Mouse (Mus musculus) myocyte (in vitro differentiated cells): Measurements from ENCODE around the gene Prcd. TPM values are rescaled to one million over a fixed set of nuclear protein-coding genes. Genes with fewer than 3 reads are reported as not detected.
"Not testable (repeated sequence)": the region's sequence is repeated elsewhere in the genome, so short reads cannot be mapped to it uniquely, and the experiment has no call there.

ENCODE experiments used
- H3K27me3 ChIP-seq: one replicate; pipeline ENCODE4 v1.6.1; 2011; ENCODE audit not compliant: control insufficient read depth, insufficient read depth, insufficient read length
- H3K36me3 ChIP-seq: one replicate; pipeline ENCODE4 v1.6.1; 2011; ENCODE audit not compliant: control insufficient read depth, insufficient read depth
- H3K4me2 ChIP-seq: one replicate; pipeline ENCODE4 v1.6.1; 2011; ENCODE audit warnings: low read depth, control low read depth
- H3K4me3 ChIP-seq: one replicate; pipeline ENCODE4 v1.5.1; 2011; ENCODE audit warnings: mild to moderate bottlenecking, control low read depth, moderate library complexity
- H3K79me2 ChIP-seq: one replicate; pipeline ENCODE4 v1.6.1; 2011; ENCODE audit not compliant: control insufficient read depth, insufficient read depth
- H3ac ChIP-seq: one replicate; pipeline ENCODE4 v1.6.1; 2011; ENCODE audit not compliant: control insufficient read depth, insufficient read length
- CEBPB ChIP-seq: IDR thresholded peaks from 2 replicates; pipeline ENCODE4 v1.6.1; 2011; ENCODE audit warnings: mild to moderate bottlenecking, moderate library complexity; ENCODE audit not compliant: poor library complexity, insufficient read depth, severe bottlenecking
- E2F4 ChIP-seq: IDR thresholded peaks from one replicate; pipeline ENCODE4 v1.6.1; 2011; ENCODE audit warnings: mild to moderate bottlenecking, control low read depth, moderate library complexity; ENCODE audit not compliant: insufficient read depth
- MAX ChIP-seq: IDR thresholded peaks from one replicate; pipeline ENCODE4 v1.6.1; 2011; ENCODE audit warnings: low read depth, mild to moderate bottlenecking, control low read depth
- MYOD1 ChIP-seq, 3 experiments: IDR thresholded peaks; one replicate each; pipeline ENCODE4 v1.6.1; 2011; ENCODE audit warnings: control low read depth in 2 of 3, low read depth in 2 of 3, mild to moderate bottlenecking in 2 of 3, moderate library complexity in 1 of 3; ENCODE audit not compliant: insufficient read length in 2 of 3, control insufficient read depth in 1 of 3
- MYOG ChIP-seq, 3 experiments: IDR thresholded peaks; one replicate each; pipeline ENCODE4 v1.6.1; 2011; ENCODE audit warnings: control low read depth in 2 of 3, low read depth in 2 of 3, mild to moderate bottlenecking in 2 of 3; ENCODE audit not compliant: insufficient read length in 2 of 3, control insufficient read depth in 1 of 3, insufficient read depth in 1 of 3
- POLR2A ChIP-seq: IDR thresholded peaks from one replicate; pipeline ENCODE4 v1.6.1; 2011; ENCODE audit warnings: low read depth, mild to moderate bottlenecking, control low read depth, moderate library complexity; ENCODE audit not compliant: insufficient read length
- POLR2AphosphoS2 ChIP-seq: IDR thresholded peaks from one replicate; pipeline ENCODE4 v1.6.1; 2011; ENCODE audit warnings: low read depth, control low read depth; ENCODE audit not compliant: insufficient read length
- REST ChIP-seq: IDR thresholded peaks from one replicate; pipeline ENCODE4 v1.6.1; 2011; ENCODE audit warnings: mild to moderate bottlenecking, control low read depth, moderate library complexity; ENCODE audit not compliant: insufficient read depth, insufficient read length
- SRF ChIP-seq: IDR thresholded peaks from one replicate; pipeline ENCODE4 v1.6.1; 2011; ENCODE audit warnings: low read depth; ENCODE audit not compliant: control insufficient read depth, insufficient read length
- TCF12 ChIP-seq: IDR thresholded peaks from one replicate; pipeline ENCODE4 v1.6.1; 2011; ENCODE audit warnings: mild to moderate bottlenecking, control low read depth; ENCODE audit not compliant: poor library complexity, insufficient read depth, severe bottlenecking
- TCF3 ChIP-seq: IDR thresholded peaks from one replicate; pipeline ENCODE4 v1.6.1; 2011; ENCODE audit warnings: low read depth, control low read depth; ENCODE audit not compliant: insufficient read length
- USF1 ChIP-seq: IDR thresholded peaks from one replicate; pipeline ENCODE4 v1.6.1; 2011; ENCODE audit warnings: low read depth, mild to moderate bottlenecking, control low read depth, moderate library complexity
- polyA plus RNA-seq: library from polyadenylated mRNA; unstranded; fragments of >200 nt; fragmentation: generic; extraction: Trizol; gene quantifications from one replicate; pipeline ENCODE4 v1.2.1, GENCODE M21; 2012; ENCODE audit warnings: missing spikeins

The Prcd gene
- polyA plus RNA-seq: 0.74 TPM

GRCm38 (mm10) chr11:116653234-116653633 is at the start of gene Prcd:
Prcd (plus strand) TSS chr11:116653534.
- TF ChIP-seq SRF (no peak), TCF12 (no peak), POLR2A (no peak), CEBPB (no peak), TCF3 (no peak)
- Histone ChIP-seq H3K4me2 (peak within 1 kb of the TSS; percentile 73), H3K4me3 (no peak within 1 kb of the TSS), H3K79me2 (no peaks in the 10 kb centered on the region), H3K27me3 (peaks cover 6% of the 10 kb centered on the region), H3ac (peak within 1 kb of the TSS; percentile 2), H3K36me3 (no peaks in the 10 kb centered on the region)

GRCm38 (mm10) chr11:116604097-116604496 is 49.2 kb upstream of the Prcd start:
- no peak overlapping the region for H3K4me2 ChIP-seq
- H3K36me3 ChIP-seq: peaks cover 9% of the 10 kb centered on the region
- H3K79me2 ChIP-seq: no peaks in the 10 kb centered on the region
- H3K27me3 ChIP-seq: no peaks in the 10 kb centered on the region
- H3ac ChIP-seq: no peak overlapping the region
- H3K4me3 ChIP-seq: no peak overlapping the region
- TF ChIP-seq TCF12: no peak
- no peak for TF ChIP-seq POLR2A
- no peak for TF ChIP-seq POLR2AphosphoS2
- TF ChIP-seq SRF: no peak
- TF ChIP-seq MAX: no peak
- TF ChIP-seq CEBPB: no peak
- TF ChIP-seq REST: no peak
- TF ChIP-seq MYOG (IDR thresholded peaks at IDR 0.05; ENCODE audit: control insufficient read depth in 1 of 3, insufficient read depth in 1 of 3, insufficient read length in 2 of 3, low read depth in 2 of 3): no peak

- no peak overlapping the region for H3ac ChIP-seq
- peaks cover 9% of the 10 kb centered on the region for H3K36me3 ChIP-seq
- no peak overlapping the region for H3K4me3 ChIP-seq
Measured at GRCm38 (mm10) chr11:116607717-116608116, 45.6 kb upstream of the Prcd start.

GRCm38 (mm10) chr11:116609965-116610630 is 43.2 kb upstream of the Prcd start:
- TF ChIP-seq POLR2AphosphoS2: no peak
- no peak for TF ChIP-seq TCF12
- TF ChIP-seq REST: no peak
- no peak for TF ChIP-seq E2F4
- no peak for TF ChIP-seq CEBPB
- no peak for TF ChIP-seq POLR2A
- no peak for TF ChIP-seq MAX
- no peak for TF ChIP-seq MYOD1 (IDR thresholded peaks at IDR 0.05; ENCODE audit: control insufficient read depth in 1 of 3, insufficient read length in 2 of 3, low read depth in 2 of 3)
- TF ChIP-seq USF1: no peak
- TF ChIP-seq SRF: no peak
- no peak for TF ChIP-seq TCF3
- no peak for TF ChIP-seq MYOG (IDR thresholded peaks at IDR 0.05; ENCODE audit: control insufficient read depth in 1 of 3, insufficient read depth in 1 of 3, insufficient read length in 2 of 3, low read depth in 2 of 3)
- Histone ChIP-seq H3ac (no peak overlapping the region), H3K4me3 (no peak overlapping the region), H3K79me2 (peaks cover 4% of the 10 kb centered on the region), H3K27me3 (no peaks in the 10 kb centered on the region), H3K4me2 (no peak overlapping the region), H3K36me3 (peaks cover 5% of the 10 kb centered on the region)

More at GRCm38 (mm10) chr11:116607717-116608116, 45.6 kb upstream of the Prcd start:
- H3K27me3 ChIP-seq: no peaks in the 10 kb centered on the region
- TF ChIP-seq CEBPB: no peak
- no peak for TF ChIP-seq E2F4
- TF ChIP-seq TCF12: no peak
- TF ChIP-seq TCF3: no peak
- no peak overlapping the region for H3K4me2 ChIP-seq
- no peaks in the 10 kb centered on the region for H3K79me2 ChIP-seq

- not testable (repeated sequence) for H3K27me3 ChIP-seq, H3ac ChIP-seq, H3K36me3 ChIP-seq, H3K4me3 ChIP-seq, H3K4me2 ChIP-seq, H3K79me2 ChIP-seq
Measured at GRCm38 (mm10) chr11:116611168-116611567, 42.2 kb upstream of the Prcd start.

- no peaks in the 10 kb centered on the region for H3K27me3 ChIP-seq
- no peak overlapping the region for H3K4me3 ChIP-seq
- H3K36me3 ChIP-seq: no peaks in the 10 kb centered on the region
- TF ChIP-seq E2F4: no peak
- no peak for TF ChIP-seq CEBPB
- TF ChIP-seq POLR2A: no peak
- no peak for TF ChIP-seq TCF12
- TF ChIP-seq TCF3: no peak
- TF ChIP-seq MYOG (IDR thresholded peaks at IDR 0.05; ENCODE audit: control insufficient read depth in 1 of 3, insufficient read depth in 1 of 3, insufficient read length in 2 of 3, low read depth in 2 of 3): no peak
- no peak for TF ChIP-seq MAX
- no peak for TF ChIP-seq REST
- no peak for TF ChIP-seq SRF
- no peak for TF ChIP-seq POLR2AphosphoS2
- TF ChIP-seq MYOD1 (IDR thresholded peaks at IDR 0.05; ENCODE audit: control insufficient read depth in 1 of 3, insufficient read length in 2 of 3, low read depth in 2 of 3): no peak
- TF ChIP-seq USF1: no peak
- peaks cover 5% of the 10 kb centered on the region for H3K79me2 ChIP-seq
- H3K4me2 ChIP-seq: no peak overlapping the region
- H3ac ChIP-seq: no peak overlapping the region
Measured at GRCm38 (mm10) chr11:116611883-116612282, 41.5 kb upstream of the Prcd start.
